Mouse (Mus musculus) limb, embryonic 11.5 days (tissue): ENCODE data around the gene 1700008O03Rik. TPM values are rescaled to one million over a fixed set of nuclear protein-coding genes. Genes with fewer than 3 reads are reported as not detected.
A peak's percentile ranks its signal among the peaks of the same experiment; 100 is the strongest.

Source experiments
- ATAC-seq: fragments of 200-750 bp; cut with Nextera tagmentation; 2 replicates; pipeline ENCODE4 v1.8.0; 2017; ENCODE audit warnings: low read depth; ENCODE audit not compliant: insufficient number of reproducible peaks, low FRiP score, low TSS enrichment
- DNase-seq: peaks from one replicate; pipeline ENCODE4 v3.0.0-alpha.2; 2015; ENCODE audit warnings: low spot score
- H3K27ac ChIP-seq: fragments of 300-500 bp; sonication (generic); replicated peaks from 2 replicates; pipeline ENCODE4 v1.5.1; 2014; ENCODE audit warnings: low read depth, mild to moderate bottlenecking, low read length
- H3K27me3 ChIP-seq: fragments of 300-500 bp; sonication (generic); 2 replicates; pipeline ENCODE4 v1.6.1; 2014; ENCODE audit warnings: mild to moderate bottlenecking, low read length, mixed read lengths; ENCODE audit not compliant: control insufficient read depth, insufficient read depth
- H3K36me3 ChIP-seq: fragments of 300-500 bp; sonication (generic); 2 replicates; pipeline ENCODE4 v1.6.1; 2014; ENCODE audit warnings: mild to moderate bottlenecking, low read length, moderate library complexity, mixed read lengths; ENCODE audit not compliant: control insufficient read depth, insufficient read depth
- H3K4me1 ChIP-seq: fragments of 300-500 bp; sonication (generic); 2 replicates; pipeline ENCODE4 v1.6.1; 2014; ENCODE audit warnings: low read length, mixed read lengths; ENCODE audit not compliant: control insufficient read depth, insufficient read depth
- H3K4me2 ChIP-seq: fragments of 300-500 bp; sonication (generic); 2 replicates; pipeline ENCODE4 v1.6.1; 2014; ENCODE audit warnings: low read depth, mild to moderate bottlenecking, moderate library complexity; ENCODE audit not compliant: severe bottlenecking
- H3K4me3 ChIP-seq: fragments of 300-500 bp; sonication (generic); 2 replicates; pipeline ENCODE4 v1.5.1; 2014; ENCODE audit warnings: low read depth, low read length
- H3K9ac ChIP-seq: fragments of 300-500 bp; sonication (generic); 2 replicates; pipeline ENCODE4 v1.6.1; 2014; ENCODE audit warnings: mild to moderate bottlenecking, low read length
- H3K9me3 ChIP-seq: fragments of 300-500 bp; sonication (generic); 2 replicates; pipeline ENCODE4 v1.6.1; 2016; ENCODE audit warnings: low read length; ENCODE audit not compliant: control insufficient read depth
- WGBS: fragments of 180-500 bp; shearing (Covaris S2); extraction: QIAGEN DNeasy Blood & Tissue Kit; methylation state at CpG from one replicate; pipeline ENCODE4 v1.1.7; 2014; 5-methylcytosine and 5-hydroxymethylcytosine counted together
- polyA plus RNA-seq: library from polyadenylated mRNA; unstranded; fragments of >200 nt; fragmentation: Nextera tagmentation; extraction: Ambion mirVana; gene quantifications from 2 replicates; pipeline ENCODE4 v1.2.1, GENCODE M21; 2014

1700008O03Rik gene
- polyA plus RNA-seq, 1 experiment from 2014 or later = 0.53 TPM

GRCm38 (mm10) chr7:44356590-44357481, 28.8 kb downstream of the 1700008O03Rik start:
- no peak overlapping the region for H3K4me2 ChIP-seq
- DNase-seq (no peak), ATAC-seq (no peak)
- no peak overlapping the region for H3K4me3 ChIP-seq
- H3K36me3 ChIP-seq = no peaks in the 10 kb centered on the region
- H3K27ac ChIP-seq = no peak overlapping the region
- H3K9me3 ChIP-seq = no peaks in the 10 kb centered on the region
- peaks cover 12% of the 10 kb centered on the region; the same call in 1 of the 2 replicates for H3K4me1 ChIP-seq
- H3K9ac ChIP-seq = no peak overlapping the region
- H3K27me3 ChIP-seq = peaks cover 88% of the 10 kb centered on the region
- WGBS = 2% methylated on average over 35 of the region's 35 CpGs

- Histone ChIP-seq H3K27ac (no peak overlapping the region), H3K4me1 (peaks cover 16% of the 10 kb centered on the region; the same call in 1 of the 2 replicates), H3K4me3 (no peak overlapping the region), H3K4me2 (no peak overlapping the region), H3K9me3 (no peaks in the 10 kb centered on the region), H3K9ac (no peak overlapping the region), H3K36me3 (no peaks in the 10 kb centered on the region), H3K27me3 (peaks cover 91% of the 10 kb centered on the region)
- 80% methylated on average over 6 of the region's 6 CpGs for WGBS
- ATAC-seq (no peak), DNase-seq (no peak)
These were observed 30.2 kb downstream of the 1700008O03Rik start for GRCm38 (mm10) chr7:44355411-44355810.

DNA sequence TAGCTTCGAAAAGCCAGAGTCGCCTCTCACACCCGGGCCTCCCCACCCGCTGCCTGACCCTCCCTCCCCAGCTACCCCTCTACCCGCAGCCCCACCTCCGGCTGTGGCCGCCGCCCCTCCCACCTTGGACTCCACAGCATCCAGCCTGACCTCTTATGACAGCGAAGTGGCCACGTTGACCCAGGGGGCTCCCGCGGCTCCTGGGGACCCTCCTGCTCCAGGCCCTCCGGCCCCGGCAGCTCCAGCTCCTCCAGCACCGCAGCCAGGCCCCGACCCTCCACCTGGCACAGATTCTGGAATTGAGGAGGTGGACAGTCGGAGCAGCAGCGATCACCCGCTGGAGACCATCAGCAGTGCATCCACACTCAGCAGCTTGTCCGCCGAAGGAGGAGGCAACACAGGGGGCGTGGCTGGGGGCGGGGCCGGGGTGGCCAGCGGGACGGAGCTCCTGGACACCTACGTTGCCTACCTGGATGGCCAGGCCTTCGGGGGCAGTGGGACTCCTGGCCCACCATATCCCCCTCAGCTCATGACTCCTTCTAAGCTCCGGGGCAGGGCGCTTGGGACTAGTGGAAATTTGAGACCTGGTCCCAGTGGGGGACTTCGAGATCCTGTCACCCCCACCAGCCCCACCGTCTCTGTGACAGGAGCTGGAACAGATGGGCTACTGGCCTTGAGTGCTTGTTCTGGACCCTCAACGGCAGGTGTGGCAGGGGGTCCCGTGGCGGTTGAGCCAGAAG, 31.8 kb downstream of the 1700008O03Rik start:
- Histone ChIP-seq H3K36me3 (no peaks in the 10 kb centered on the region), H3K27me3 (peaks cover 90% of the 10 kb centered on the region), H3K9ac (no peak overlapping the region), H3K4me1 (peaks cover 16% of the 10 kb centered on the region; the same call in 1 of the 2 replicates), H3K4me2 (peak overlapping the region; percentile 16; the same call in 1 of the 2 replicates), H3K27ac (no peak overlapping the region), H3K4me3 (peak overlapping the region; percentile 3; the same call in 1 of the 2 replicates), H3K9me3 (no peaks in the 10 kb centered on the region)
- no peak for ATAC-seq
- WGBS = 1% methylated on average over 34 of the region's 35 CpGs
- DNase-seq = no peak

- no peak overlapping the region for H3K27ac ChIP-seq
- peaks cover 16% of the 10 kb centered on the region; the same call in 1 of the 2 replicates for H3K4me1 ChIP-seq
These were observed 32.6 kb downstream of the 1700008O03Rik start for GRCm38 (mm10) chr7:44352750-44353600.

GRCm38 (mm10) chr7:44351881-44352749, 33.5 kb downstream of the 1700008O03Rik start:
- Histone ChIP-seq H3K4me1 (peaks cover 14% of the 10 kb centered on the region; the same call in 1 of the 2 replicates), H3K27me3 (peaks cover 85% of the 10 kb centered on the region), H3K9me3 (no peaks in the 10 kb centered on the region; the same call in 1 of the 2 replicates), H3K36me3 (no peaks in the 10 kb centered on the region), H3K4me3 (no peak overlapping the region), H3K27ac (no peak overlapping the region), H3K4me2 (no peak overlapping the region), H3K9ac (no peak overlapping the region)
- WGBS = 3% methylated on average over 66 of the region's 71 CpGs
- no peak for ATAC-seq
- no peak for DNase-seq

More at GRCm38 (mm10) chr7:44352750-44353600, 32.6 kb downstream of the 1700008O03Rik start:
- no peaks in the 10 kb centered on the region; the same call in 1 of the 2 replicates for H3K9me3 ChIP-seq
- DNase-seq (no peak), ATAC-seq (no peak)
- WGBS = 2% methylated on average over 64 of the region's 71 CpGs
- H3K9ac ChIP-seq = no peak overlapping the region
- peak overlapping the region; percentile 3; the same call in 1 of the 2 replicates for H3K4me3 ChIP-seq
- no peak overlapping the region for H3K4me2 ChIP-seq
- no peaks in the 10 kb centered on the region for H3K36me3 ChIP-seq
- peaks cover 90% of the 10 kb centered on the region for H3K27me3 ChIP-seq

DNA sequence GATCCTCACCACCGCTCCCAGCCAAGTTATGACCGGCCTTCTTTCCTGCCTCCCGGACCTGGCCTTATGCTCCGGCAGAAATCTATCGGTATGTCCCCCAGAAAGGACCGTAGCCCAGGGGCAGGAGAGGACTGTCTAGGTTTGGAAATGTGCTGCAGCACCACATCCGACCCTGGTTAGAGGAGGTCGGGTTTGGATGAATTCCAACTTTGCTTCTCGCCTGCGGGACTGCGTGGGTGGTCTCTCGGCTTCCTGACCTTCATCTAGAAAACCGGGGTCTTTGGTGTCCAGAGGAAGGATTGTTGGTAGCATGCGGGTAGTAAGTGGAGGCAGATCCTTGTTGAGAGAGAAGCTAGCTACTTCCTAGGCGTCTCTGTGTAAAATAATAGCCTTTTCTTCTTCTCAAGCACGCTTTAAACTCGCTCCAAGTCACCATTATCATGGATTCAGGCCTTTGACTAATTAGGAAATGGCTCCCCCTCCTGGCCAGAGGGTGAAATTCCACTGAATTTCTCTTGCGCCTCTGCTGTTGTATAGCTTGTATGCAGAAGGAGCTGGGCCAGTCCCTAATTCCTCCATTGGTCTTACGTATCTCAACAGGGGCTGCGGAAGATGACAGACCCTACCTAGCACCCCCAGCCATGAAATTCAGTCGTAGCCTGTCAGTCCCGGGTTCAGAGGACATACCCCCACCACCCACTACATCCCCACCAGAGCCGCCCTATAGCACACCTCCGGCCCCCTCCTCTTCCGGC, 34.5 kb downstream of the 1700008O03Rik start:
- Histone ChIP-seq H3K9me3 (no peaks in the 10 kb centered on the region; the same call in 1 of the 2 replicates), H3K9ac (no peak overlapping the region), H3K36me3 (no peaks in the 10 kb centered on the region), H3K27me3 (peaks cover 75% of the 10 kb centered on the region), H3K4me1 (peaks cover 9% of the 10 kb centered on the region; the same call in 1 of the 2 replicates), H3K4me2 (peak overlapping the region; percentile 44), H3K4me3 (0 out of 2 replicates have a peak overlapping the region, but pooled peaks have one; percentile 3), H3K27ac (no peak overlapping the region)
- DNase-seq (peak; percentile 88), ATAC-seq (peak; percentile 48)
- WGBS = 5% methylated on average over 25 of the region's 25 CpGs

DNA sequence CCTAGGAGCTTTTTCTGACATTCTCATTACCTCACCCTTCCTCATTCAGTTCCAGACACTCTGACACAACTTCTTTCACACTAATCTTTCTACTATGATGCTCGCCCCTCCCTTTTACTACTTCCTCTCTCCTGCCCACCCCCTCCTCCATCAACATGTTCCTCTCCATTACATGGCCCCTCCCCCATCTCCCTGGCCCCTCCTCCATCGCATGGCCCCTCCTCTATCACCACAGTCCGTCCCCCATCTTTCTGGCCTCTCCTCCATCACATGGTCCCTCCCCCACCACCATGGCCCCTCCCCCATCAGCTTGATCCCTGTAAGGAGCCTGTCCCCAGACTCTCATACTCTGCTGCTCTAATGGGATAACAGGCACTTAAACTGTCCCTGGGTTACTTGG, 36.6 kb downstream of the 1700008O03Rik start:
- Histone ChIP-seq H3K36me3 (no peaks in the 10 kb centered on the region), H3K27me3 (peaks cover 54% of the 10 kb centered on the region), H3K9me3 (no peaks in the 10 kb centered on the region; the same call in 1 of the 2 replicates), H3K4me3 (no peak overlapping the region), H3K4me2 (no peak overlapping the region), H3K9ac (no peak overlapping the region), H3K4me1 (peaks cover 9% of the 10 kb centered on the region; the same call in 1 of the 2 replicates), H3K27ac (no peak overlapping the region)
- no peak for DNase-seq
- 17% methylated on average over 3 of the region's 3 CpGs for WGBS
- ATAC-seq = no peak
